Mouse (Mus musculus) kidney, adult 9 months (tissue): ENCODE results near the gene Rps27a.
"Not testable (repeated sequence)": the region's sequence is repeated elsewhere in the genome, so short reads cannot be mapped to it uniquely, and the experiment has no call there.

Experiments used
- DNase-seq: peaks from one replicate; pipeline ENCODE4 v3.0.0; 2022

Rps27a gene

DNA sequence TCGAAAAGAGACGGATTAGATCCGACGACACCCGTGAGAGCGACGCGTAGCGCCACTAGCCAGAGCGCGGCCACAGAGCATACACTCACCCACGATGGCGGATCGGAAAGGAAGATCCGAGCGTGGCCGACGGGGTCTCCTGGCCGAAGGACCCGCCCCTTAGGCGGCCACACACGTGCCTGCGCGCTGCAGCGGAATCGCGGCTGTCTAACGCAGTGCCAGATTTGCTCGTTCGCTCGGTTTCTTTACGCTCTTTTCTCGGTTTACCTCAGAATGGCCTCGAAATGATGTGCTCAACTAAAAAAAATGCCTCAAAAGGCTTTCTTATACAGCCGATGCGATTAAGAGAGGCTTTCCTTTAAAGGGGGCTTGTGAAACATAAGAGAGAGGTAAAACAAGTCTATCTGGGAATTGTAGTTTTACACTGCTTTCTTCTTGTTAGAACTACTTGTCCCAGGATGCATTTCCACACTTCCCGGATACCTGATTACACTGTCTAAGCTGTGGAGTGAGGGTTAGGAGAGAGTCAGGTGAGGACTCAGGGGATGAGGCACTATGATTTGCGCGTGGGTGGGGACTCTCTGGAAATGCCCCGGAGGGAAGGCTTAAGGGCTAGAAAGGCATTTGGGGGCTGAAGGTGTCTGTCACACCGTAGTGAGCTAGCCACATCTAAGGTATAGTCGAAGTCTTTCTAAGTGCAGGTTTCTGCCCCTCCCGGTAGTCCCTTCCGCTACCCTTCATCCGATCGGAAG, at the start of gene Rps27a, which contains the start of gene Clhc1:
TSS of gene Rps27a (minus strand) at position 358 of the 752 bp plus-strand sequence.
TSS of gene Clhc1 (plus strand) at position 199 of the 752 bp plus-strand sequence.
- peak; percentile 94 for DNase-seq

DNA sequence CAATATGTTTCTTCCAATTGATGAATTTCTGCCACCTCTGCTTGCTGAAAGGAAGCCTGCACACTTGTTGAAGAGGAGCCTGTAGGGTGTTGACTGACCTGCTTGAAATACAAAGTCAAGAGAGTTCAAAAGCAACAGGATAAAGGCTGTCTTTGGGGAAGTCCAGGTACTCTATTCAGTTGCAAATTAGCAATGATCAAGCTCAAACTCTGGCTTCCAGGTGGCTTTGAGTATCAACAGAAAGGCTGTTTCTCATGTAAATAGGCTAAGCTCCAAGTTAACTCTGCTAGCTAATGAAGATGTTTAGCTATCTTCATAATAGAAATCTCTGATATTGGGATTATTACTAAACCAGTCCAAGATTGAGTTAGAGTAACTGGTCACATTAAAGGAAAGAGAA, 49.2 kb upstream of the Rps27a start:
- no peak for DNase-seq

DNA sequence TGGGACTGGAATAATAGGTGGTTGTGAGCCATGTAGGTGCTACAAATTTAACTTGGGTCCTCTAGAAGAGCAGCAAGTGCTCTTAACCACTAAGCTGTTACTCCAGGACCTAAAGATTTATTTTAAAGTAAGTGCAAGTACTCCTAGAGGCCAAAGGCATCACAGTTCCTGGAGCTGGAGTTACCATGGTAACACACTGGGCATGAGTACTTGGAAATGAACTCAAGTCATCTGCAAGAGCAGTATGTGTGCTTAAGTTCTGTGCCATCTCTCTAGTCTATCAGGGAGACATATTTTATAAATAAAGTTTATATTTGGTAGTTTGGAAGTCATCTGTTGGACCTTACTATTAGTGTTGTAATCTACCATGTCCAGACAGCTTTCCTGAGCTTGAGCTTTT, 47.3 kb upstream of the Rps27a start:
- DNase-seq = no peak

DNA sequence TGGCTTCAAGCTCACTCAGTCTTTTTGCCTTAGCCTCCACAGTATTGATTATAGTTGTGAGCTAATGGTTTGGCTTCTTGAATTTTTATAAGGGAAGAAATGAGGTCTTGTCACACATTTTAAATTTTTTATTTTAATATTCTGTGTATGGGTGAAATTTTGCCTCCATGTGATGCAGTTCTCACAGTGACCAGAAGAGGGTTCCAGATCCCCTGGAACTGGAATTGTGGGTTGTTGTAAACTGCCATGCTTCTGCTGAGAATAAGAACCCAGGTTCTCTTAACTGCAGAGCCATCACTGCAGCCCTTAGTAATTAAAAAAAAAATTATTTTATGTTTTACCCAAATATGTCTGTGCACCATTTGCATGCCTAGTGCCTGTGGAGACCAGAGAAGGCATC, 31.7 kb upstream of the Rps27a start:
- DNase-seq = peak; percentile 9

DNA sequence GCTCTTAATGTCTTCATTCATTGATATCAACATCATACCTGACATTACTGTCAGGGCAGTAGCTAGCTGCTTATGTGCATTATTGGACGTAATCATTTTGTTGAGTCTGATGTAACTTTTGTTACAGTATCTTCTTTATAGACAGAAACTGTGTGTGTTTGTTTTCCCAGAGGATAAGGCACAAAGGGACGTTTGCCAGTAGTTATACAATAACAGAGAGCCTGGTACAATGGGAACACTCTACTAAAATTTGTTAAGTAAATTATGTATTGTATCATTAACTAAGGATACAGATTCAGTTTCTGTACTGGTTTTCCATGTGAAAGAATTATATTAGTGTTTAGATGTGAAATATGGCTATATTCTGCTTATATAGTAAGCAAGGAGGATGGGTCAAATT, 24.7 kb upstream of the Rps27a start:
- peak; percentile 51 for DNase-seq

DNA sequence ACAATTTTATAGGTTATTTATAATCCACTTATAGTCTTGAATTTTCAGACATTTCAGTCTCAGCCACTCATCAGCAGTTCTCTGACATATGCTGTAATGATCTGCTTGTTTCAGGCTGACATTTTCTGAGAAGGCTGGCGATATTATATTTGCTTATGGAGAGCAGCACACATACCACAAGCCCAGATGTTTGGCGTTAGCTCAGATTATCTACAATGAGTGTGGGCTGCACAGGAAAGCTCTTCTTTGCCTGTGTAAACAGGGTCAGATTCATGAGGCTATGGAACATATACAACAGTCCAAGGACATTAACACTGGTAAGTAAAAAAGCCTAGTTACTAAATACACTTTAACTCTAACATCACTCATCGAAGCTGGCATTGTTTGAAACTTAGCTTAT, 23.6 kb upstream of the Rps27a start:
- DNase-seq = no peak

DNA sequence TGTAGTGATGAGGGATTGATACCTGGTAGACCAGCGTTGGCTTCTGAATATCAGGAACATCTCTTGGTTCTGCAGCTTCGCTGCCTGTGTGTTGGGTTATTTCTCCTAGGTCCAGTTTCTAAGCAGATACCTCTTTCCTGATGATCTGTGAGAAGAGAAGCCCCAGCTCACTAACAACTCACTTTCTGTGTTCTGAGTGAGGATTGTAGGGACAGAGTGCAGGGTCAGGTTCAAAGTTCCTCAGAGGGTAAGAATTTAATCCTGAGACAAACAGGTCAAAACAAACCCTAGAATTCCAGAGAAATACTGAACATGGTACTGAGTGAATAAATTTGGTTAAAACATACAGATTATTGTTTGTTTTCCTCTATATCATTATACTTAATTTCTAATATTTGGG, 15.5 kb upstream of the Rps27a start:
- peak; percentile 52 for DNase-seq

DNA sequence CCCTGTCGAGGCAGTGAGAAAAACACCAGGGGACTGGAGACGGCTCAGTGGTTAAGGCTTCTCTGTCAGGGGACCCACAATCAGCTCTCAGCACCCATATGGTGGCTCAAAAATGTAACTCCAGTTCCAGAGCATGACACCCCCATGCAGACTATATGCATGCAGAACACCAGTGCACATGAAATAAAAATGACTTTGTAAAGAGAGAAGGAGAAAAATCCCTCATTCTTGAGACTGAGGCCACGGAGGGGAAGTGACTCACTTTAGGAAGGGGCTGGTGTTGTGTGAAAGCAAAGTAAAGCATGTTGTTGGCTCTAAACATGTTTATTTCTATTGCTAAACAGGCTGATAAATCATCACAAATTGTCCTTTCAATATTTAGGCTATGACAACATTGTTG, 13.1 kb upstream of the Rps27a start:
- no peak for DNase-seq

DNA sequence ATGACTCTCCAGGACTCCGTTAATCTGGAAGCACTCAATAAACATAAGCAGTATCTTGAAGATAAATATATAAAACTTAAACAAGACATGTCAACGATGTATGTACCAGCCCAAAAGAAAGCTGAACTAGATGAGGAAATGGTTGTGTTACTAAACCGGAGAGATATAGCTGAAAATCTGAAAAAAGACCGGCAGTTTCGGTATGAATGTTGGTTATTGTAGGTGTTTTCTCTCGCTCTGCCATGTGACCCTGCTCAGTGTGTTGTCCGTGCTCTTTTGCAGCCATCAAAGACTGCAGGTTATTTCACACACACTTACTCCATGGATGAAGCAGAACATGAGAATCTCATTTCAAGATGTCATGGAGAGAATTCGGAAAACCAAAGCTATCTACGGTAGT, 12.5 kb upstream of the Rps27a start:
- no peak for DNase-seq

DNA sequence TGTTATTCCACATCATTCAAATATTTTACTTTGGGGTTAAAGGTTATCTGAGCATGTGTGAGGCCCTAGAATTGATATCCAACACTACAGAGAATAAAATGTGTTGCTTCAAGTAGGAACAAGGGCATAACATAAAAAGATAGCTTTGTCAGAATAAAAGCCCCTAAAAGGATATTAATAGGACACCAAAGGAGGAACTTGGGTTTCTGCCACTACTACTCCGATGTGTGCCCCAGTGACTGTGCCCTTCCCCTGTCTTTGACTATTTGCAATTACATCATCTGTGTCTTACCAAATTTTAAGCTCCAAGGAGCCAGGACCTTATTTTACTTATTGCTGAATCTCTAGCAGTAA, 1.5 kb upstream of the Rps27a start:
- peak; percentile 11 for DNase-seq

DNA sequence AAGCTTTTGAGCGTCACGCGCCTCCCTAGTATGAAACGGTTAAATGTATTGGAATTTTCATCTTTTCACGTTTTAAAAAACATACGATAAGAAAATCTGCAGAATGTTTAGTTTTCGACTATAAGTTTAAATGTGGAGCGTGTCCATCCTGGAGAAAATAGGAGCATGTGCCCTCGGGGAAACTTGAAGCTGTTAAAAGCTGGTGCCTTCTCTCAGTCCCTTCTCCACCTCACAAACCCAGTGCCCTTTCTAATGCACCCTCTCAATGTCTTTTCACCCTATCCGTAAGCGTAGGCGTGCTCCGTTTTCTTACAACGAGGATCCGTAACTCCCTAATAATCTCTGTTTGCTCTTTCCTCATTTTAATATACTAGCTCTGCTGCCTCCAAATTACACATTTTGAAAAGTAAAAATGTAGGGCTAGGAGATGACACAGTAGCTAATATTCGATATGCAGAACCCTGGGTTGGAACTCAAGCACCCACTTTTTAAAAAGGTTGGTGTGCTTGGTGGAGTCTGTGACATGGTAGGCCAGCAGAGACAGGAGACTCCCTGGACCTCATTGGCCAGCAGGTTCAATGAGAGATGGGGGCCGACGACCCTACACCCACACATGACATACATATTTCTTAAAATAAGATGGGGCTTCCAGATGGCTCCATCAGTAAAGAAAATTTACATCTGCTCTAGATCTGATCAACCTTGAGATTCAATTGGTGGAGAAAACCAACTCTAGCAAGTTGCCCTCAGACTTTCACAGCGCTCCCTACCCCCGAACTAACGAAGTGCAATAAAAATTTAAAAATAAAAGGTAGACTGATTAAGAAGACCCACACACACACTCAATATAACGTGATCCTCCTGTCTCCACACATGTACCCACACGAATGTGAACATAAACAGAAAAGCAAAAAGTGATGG, 855 bp upstream of the Rps27a start:
- no peak for DNase-seq

DNA sequence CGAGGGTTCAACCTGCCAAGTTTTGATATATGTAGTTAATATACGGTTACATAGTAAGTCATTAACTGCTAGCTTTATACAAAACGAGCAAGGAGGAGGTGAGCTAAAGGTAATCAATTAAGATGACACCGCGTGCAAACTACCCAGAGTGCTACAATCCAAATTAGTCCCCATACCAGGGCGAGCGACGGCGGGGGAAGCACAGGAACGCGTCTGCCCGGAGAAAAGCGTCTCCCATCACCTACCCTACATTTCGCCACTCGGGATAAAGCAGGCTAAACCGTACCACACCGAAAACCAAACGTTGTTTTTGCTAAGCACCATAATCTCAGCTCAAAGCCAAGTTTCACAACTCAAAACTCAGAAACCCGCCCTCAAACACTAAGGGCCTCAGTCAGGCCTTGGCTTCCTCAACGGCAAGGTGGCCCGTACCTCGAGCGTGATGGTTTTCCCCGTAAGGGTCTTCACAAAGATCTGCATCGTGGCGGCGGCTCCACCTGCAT, 609 bp downstream of the Rps27a start:
- no peak for DNase-seq

DNA sequence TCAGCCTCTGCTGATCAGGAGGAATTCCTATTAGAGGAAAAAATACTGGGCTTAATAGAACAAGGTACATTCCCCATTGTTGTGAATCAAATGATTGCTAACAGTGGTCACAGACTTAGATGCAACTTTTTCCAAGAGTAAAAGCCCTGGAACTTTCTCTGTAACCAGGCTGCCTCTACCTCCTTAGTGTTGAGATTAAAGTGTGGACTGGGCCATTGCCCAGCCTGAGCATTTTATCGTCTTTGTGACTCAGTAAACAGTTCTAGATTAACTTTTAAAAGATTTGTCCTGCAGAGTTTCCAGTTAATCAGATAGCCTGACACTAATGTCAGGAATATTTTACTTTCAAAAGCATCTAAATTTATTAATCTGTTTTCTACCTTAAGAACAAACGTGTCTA, 1.1 kb downstream of the Rps27a start:
- peak; percentile 6 for DNase-seq

DNA sequence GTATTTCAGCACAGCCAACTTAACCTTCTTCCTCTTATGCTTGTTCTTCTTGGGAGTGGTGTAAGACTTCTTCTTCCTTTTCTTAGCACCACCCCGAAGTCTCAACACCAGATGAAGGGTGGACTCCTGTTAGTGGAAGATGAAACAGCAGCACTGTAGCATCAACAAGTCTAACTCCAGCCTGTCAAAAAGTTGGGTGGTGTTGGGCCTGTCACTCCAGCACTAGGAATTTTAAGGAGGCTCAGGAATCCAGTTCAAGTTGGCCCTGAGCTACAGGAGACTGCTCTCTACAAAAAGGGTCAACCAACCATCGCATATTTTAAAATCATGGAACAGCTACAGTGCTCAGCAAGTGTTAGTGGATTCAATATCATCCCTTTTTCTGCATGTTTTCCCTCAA, 1.6 kb downstream of the Rps27a start:
- peak; percentile 12 for DNase-seq

DNA sequence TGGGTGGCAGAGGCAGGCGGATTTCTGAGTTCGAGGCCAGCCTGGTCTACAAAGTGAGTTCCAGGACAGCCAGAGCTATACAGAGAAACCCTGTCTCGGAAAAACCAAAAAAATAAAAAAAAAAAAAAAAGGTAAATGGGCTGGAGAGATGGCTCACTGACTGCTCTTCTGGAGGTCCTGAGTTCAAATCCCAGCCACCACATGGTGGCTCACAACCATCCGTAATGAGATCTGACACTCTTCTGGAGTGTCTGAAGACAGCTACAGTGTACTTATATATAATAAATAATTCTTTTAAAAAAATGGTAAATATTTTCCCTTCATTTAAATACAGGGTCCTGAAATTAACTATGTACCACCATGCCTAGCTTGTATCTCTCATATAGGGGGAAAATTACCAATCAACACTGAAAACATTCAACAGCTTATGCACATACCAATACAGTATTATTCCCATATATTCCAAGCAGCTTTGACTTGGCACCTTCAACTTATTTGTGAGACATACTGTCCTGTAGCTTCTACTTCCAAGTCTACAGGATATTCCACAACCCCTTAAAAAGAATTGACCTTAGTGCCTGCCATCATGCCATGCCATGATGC, 2.7 kb downstream of the Rps27a start:
- DNase-seq = not testable (repeated sequence)

DNA sequence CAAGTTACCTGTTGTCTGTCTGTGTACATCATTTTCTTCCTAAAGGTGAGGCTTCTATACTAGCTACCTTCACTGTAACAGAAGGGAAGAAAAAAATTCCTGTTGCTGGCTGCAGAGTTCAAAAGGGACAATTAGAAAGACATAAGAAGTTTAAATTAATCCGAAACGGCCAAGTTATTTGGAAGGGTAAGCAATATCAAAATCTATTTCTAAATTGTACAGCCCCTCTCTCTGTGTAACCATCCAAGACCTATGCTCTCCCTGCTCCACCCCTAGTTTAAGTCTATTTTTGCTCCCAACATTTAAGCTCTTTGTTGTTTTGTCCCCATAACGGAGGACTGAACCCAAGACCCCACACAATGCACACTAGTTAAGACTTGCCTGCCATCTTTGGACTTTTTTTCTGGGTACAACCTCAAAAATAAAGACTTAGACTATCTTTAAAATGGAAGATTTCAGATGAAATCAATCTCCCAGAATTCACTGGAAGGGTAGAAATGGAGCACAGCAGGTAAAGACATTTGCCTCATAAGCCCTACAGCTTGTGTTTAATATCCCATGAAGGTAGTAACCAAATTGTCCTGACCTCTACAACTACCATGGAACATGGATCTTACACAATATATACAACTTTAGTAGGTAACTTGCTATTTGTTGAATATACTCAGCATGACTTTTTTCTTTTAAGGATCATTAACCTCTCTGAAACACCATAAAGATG, 3.5 kb downstream of the Rps27a start:
- no peak for DNase-seq

DNA sequence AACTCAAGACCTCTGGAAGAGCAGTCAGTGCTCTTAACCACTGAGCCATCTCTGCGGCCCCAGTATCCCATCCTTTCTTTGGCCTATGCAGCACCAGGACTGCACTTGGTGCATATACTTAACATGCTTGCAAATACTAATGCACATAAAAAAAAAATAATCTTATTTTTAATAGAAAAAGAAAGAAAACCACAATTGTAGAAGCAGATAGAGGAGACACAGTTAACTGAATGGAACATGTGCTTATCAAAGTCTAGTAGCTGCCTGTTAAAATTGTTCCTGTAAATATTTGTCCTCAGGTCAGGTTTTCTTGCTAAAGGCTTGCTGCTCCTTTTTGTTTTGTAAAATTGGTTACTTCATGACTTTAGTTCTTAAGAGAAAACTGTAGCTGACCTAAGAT, 9.7 kb downstream of the Rps27a start:
- DNase-seq = no peak

DNA sequence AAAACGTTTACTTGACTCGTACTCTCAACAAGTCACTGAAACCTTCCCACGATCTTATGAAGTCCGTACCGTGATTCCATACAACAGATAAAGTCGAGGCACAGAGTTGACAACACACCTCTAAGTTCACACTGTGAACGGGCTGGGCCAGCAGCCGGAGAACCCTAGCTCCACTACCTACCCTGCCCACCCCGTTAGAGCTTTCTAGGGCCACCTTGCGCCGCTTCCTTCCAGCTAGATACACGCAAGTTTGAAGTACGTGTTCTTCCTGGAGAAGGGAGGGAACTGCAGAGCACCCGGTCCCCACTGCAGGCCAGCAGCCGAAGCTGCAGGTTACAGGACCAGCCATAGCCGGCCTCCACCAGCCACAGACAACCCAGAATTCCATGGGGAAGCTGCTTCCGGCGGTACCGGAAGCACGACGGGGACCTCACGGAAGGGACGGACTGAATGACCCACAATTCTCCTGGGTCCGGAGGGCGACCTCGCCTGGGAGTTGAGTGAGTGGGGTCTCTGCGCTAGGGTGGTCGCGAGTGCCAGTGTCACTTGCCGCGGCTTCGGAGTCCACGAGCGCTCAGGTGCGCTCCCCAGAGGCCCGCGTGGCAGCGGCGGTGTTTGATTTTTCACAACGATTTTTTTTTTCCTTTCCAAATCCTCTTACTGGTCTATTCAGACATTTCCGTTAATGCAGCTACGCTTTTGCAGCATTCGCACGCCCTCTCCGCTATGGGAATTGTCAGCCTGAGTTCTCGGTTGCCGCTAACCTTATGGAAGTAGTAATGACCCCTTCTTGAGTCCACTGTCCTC, 21.7 kb downstream of the Rps27a start, which contains the start of gene Mtif2:
TSS of gene Mtif2 (plus strand) at position 421 of the 807 bp plus-strand sequence.
- DNase-seq = peak; percentile 81

DNA sequence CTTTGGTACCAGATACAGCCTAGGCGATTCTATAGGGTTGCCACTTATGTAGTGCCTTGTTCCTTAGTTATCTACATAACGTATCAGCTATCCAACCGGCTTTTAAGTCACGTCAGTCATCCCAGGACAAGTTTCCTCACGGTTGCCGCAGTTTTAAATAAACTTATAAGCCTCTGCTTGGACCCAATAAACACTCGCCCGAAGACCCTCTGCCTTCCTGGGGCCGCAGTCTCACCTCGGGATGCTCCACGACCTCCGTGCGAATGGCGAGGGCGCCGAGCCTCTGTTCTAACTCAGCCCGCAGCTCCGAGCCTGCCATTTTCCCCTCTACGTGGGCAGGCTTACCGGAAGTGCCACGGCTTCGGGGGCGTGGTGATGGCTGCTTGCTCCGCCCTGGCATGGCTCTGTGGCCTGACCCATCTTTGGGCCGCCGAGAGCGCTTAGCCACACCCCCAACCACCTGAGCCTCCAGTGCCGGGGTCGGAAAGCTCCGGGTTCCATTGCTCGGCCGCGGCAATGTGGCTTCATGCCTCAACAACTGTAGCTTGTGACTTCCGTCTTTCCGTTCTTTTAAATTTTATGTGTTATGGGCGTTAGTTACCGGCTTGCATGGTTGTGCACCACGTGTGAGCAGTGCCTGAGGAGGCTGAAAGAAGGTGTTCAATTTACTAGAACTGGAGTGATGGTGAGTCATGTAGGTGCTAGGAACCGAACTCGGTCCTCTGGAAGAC, 33.1 kb downstream of the Rps27a start, which contains the start of gene Prorsd1:
TSS of gene Prorsd1 (minus strand) at position 352 of the 731 bp plus-strand sequence.
- peak; percentile 94 for DNase-seq

DNA sequence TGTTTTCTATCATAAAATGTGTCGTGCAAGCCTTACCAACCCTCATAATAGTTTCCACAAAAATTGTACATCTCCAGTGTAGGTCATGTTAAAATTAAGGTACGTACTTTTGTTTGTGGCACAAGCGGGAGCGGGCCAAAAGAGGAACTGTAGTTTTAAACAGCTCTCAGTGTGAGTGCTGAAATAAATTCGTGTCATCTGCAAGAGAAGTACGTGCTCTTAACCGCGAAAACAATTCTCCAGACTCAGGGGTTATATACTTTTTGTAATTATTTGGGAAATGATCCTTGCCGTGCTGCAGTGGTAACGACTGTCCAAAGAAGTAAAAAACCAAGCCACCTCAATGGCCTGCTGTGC, 33.6 kb downstream of the Rps27a start:
- DNase-seq = peak; percentile 17
